Mouse (Mus musculus) macrophage (primary cell): Measurements from ENCODE around the gene Fanca. TPM values are rescaled to one million over a fixed set of nuclear protein-coding genes. Genes with fewer than 3 reads are reported as not detected.
"Not testable (repeated sequence)": the region's sequence is repeated elsewhere in the genome, so short reads cannot be mapped to it uniquely, and the experiment has no call there.

Experiments
- H3K27ac ChIP-seq: fragments of 350-480 bp; formaldehyde crosslinking; 2 replicates; pipeline ENCODE4 v1.9.0; 2021
- H3K36me3 ChIP-seq: fragments of 350-480 bp; formaldehyde crosslinking; 2 replicates; pipeline ENCODE4 v1.9.0; 2021; ENCODE audit errors: inconsistent target
- H3K4me3 ChIP-seq: fragments of 350-480 bp; formaldehyde crosslinking; 2 replicates; pipeline ENCODE4 v1.9.0; 2021; ENCODE audit errors: inconsistent target
- H3K79me2 ChIP-seq: fragments of 350-480 bp; formaldehyde crosslinking; 2 replicates; pipeline ENCODE4 v1.9.0; 2021; ENCODE audit errors: inconsistent target
- WGBS: methylation state at CpG from one replicate; pipeline ENCODE4 v1.1.7; 2026; ENCODE audit warnings: inconsistent platforms; ENCODE audit not compliant: missing documents; 5-methylcytosine and 5-hydroxymethylcytosine counted together
- polyA plus RNA-seq: library from polyadenylated mRNA; stranded (reverse); fragments of 250-400 nt; gene quantifications from 3 replicates; pipeline ENCODE4 v1.2.4, GENCODE M21; 2018; ENCODE audit warnings: inconsistent platforms

Gene Fanca
- polyA plus RNA-seq, 1 experiment from 2014 or later = 4.2 TPM

DNA sequence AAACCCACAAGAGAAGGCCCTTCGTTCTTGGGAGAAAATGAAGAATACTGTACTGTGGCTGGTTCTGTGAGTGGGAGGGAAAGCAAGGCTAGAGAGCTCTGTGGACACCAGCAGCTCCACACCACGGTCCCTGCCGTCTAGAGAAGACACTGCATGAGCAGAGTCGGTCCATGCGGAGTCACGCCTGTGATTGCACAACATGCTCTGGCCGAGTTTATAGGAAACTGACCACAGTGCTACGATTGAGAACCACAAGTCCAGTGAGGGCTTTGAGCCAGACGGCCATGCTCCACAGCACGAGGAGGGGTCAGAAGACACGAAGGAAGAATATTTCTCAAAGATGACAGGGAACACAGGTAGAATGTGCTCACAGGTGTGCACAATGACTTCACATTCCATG, 20.1 kb downstream of the Fanca start:
- 52% methylated on average over 11 of the region's 11 CpGs for WGBS
- H3K36me3 ChIP-seq = no peaks in the 10 kb centered on the region
- H3K79me2 ChIP-seq = no peaks in the 10 kb centered on the region
- no peak overlapping the region for H3K27ac ChIP-seq
- H3K4me3 ChIP-seq = no peak overlapping the region

DNA sequence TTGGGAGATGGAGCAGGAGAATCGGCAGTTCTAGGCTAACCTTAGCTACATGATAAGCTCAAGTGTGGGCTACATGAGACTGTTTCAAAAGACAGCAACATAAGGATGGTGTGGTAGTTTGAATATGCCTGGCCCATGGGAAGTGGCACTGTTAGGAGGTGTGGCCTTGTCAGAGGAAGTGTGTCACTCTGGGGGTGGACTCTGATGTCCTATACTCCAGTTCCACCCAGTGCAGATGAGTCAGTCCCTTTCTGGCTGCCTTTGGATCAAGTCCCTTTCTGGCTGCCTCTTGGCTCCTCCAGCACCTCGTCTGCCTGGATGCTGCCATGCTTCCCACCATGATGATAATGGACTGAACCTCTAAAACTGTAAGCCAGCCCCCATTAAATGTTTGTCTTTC, 25.6 kb downstream of the Fanca start:
- no peak overlapping the region for H3K27ac ChIP-seq
- H3K36me3 ChIP-seq = no peaks in the 10 kb centered on the region
- WGBS = 88% methylated on average over 2 of the region's 2 CpGs
- H3K4me3 ChIP-seq = no peak overlapping the region
- H3K79me2 ChIP-seq = no peaks in the 10 kb centered on the region

DNA sequence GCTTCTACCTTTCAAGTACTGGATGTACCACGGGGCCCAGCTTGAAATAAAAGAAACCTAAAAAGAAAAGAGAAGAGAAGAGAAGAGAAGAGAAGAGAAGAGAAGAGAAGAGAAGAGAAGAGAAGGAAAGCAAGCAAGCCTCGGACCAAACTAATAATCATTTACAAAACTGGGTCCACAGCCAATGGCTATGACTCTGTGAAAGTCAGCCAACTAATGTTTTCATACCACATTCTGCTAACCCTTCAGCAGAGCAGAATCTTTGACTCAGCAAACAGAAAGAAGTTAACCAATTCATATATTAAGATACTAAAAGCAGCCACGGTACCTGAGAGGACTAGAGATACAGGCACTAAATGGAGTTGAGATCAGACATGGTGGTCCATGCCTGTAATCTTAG, 26.1 kb downstream of the Fanca start:
- no peak overlapping the region for H3K4me3 ChIP-seq
- H3K79me2 ChIP-seq = no peaks in the 10 kb centered on the region
- no peaks in the 10 kb centered on the region for H3K36me3 ChIP-seq
- no peak overlapping the region for H3K27ac ChIP-seq
- WGBS = 93% methylated on average over 3 of the region's 3 CpGs

DNA sequence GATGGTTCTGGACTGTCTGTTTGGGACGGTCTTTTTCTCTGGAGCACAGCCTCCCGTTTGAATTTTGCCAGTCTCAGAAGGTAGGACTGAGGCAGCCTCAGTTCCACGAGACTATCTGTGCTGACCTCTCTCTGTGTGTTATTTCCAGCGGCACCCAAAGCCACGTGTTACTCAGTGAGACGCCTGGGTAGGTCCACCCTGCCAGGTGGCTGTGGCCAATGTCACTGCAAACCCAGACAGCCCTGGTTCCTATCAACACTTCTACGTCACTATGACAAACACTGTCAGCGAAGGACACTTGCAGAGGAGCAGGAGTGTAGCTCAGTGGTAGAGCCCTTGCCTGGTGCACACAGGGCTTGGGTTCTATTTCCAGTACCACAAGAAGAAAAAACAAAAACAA, 26.7 kb downstream of the Fanca start:
- H3K4me3 ChIP-seq = no peak overlapping the region
- H3K27ac ChIP-seq = no peak overlapping the region
- WGBS = 93% methylated on average over 8 of the region's 8 CpGs
- H3K36me3 ChIP-seq = no peaks in the 10 kb centered on the region
- no peaks in the 10 kb centered on the region for H3K79me2 ChIP-seq

DNA sequence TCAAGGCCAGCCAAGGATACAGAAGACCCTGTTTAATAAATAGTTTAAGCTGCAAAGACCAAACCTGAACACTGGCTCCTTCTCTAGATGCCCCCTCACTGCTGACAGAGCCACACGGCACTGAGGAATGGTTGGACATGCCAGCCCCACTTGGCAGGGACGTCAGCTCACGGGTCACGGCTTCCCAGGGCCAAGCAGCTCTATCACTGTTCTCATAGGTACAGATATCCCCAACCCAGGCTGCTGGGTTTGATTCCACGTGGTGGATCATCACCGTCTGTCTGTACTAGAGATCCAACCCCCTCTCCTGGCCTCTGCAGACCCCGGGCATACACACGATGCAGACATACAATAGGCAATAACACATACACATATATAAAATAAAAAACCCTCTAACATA, 27.7 kb downstream of the Fanca start:
- Histone ChIP-seq H3K27ac (no peak overlapping the region), H3K36me3 (no peaks in the 10 kb centered on the region), H3K4me3 (no peak overlapping the region), H3K79me2 (no peaks in the 10 kb centered on the region)
- WGBS = over 99% methylated on average over 8 of the region's 8 CpGs

DNA sequence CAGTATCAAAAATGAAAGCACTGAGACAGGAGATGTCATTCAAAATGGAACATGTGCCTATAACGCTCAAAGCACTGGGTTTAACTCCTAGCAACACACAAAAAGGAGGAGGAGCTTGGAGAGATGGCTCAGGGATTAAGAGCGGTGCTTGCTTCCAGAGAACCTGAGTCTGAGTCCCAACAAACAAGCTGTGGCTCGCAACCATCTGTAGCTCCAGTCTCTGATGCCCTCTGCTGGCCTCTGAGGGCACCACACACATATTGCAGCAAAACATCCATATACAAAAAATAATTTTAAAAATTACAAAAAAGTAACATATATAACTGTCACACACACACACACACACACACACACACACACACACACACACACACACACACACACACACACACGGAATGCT, 28.2 kb downstream of the Fanca start:
- H3K4me3 ChIP-seq = no peak overlapping the region
- WGBS = 92% methylated on average over 3 of the region's 4 CpGs
- H3K27ac ChIP-seq = no peak overlapping the region
- H3K36me3 ChIP-seq = no peaks in the 10 kb centered on the region
- H3K79me2 ChIP-seq = no peaks in the 10 kb centered on the region

DNA sequence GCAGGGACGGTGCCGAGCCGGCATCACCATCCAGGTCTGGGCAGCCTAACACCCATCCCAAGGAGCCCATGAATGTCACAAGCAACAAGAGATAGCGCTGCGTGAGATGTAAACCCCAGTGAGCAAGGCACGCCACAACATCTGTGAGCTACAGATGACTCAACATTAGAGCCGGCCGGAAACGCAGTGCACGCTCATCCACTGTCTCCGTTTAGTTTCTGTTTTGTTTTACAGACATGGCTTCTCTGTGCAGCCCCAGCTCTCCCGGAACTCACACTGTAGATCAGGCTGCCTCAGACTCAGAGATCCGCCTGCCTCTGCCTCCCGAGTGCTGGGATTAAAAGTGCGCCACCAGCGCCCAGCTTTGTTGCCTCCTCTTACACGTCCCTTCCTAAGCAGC, 31.0 kb downstream of the Fanca start:
- Histone ChIP-seq H3K27ac (no peak overlapping the region), H3K4me3 (no peak overlapping the region), H3K79me2 (no peaks in the 10 kb centered on the region), H3K36me3 (no peaks in the 10 kb centered on the region)
- WGBS = 89% methylated on average over 17 of the region's 17 CpGs

DNA sequence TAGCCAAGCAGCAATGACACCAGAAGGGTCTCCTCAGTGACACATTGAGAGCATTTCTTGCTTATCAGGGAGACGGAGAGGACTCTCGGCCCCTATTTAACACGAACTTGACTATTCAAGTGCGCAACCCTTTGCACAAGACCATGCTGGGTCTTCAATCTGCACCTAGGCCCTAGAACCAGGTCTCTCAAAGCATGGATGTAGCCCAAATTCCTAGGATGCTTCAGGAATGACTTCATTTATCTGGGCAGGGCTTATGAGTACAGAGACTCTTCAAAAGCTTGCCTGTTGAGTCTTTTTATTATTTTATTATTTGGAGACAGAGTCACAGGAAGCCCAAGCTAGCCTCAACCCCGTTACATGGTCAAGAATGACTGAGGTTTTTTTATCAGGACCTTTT, 33.9 kb downstream of the Fanca start:
- H3K27ac ChIP-seq = no peak overlapping the region

DNA sequence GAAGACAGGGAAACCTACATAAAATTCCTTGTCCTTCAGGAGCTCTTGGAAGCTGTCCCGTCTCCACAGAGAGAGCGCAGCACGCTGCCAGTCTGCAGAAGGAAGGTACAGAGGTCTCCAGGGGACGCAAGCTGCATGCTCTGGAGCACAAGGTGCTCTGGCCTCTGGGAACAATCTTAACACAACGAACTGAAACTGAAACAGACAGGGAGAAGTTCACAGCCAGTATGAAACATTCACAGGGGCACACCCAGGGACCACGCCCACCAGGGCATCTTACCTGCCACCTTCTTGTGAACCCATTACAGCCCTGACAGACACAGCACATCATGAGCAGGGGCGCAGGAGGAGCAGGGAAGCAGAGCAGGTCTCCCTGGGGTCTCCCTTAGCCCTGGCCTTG, 34.4 kb downstream of the Fanca start:
- Histone ChIP-seq H3K36me3 (no peaks in the 10 kb centered on the region), H3K79me2 (no peaks in the 10 kb centered on the region), H3K27ac (no peak overlapping the region), H3K4me3 (no peak overlapping the region)
- 80% methylated on average over 7 of the region's 7 CpGs for WGBS

More for the DNA sequence above, 33.9 kb downstream of the Fanca start:
- Histone ChIP-seq H3K4me3 (no peak overlapping the region), H3K79me2 (no peaks in the 10 kb centered on the region), H3K36me3 (no peaks in the 10 kb centered on the region)
- WGBS = 96% methylated on average over 5 of the region's 5 CpGs

DNA sequence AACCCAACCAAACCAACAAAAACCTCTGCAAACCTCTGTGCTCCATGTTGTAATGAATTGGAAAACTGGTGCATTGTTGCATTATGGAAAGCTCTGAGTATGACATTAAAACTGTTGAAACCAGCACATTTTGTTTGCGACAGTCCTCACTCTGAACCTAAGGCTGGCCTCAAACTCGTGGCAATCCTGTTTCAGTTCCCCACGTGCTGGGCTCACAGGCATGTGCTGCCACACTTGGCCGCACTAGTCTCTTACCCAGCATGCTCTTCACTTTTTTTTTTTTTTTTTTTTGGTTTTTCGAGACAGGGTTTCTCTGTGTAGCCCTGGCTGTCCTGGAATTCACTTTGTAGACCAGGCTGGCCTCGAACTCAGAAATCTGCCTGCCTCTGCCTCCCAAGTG, 35.4 kb downstream of the Fanca start:
- H3K36me3 ChIP-seq = not testable (repeated sequence)
- 44% methylated on average over 4 of the region's 6 CpGs for WGBS

DNA sequence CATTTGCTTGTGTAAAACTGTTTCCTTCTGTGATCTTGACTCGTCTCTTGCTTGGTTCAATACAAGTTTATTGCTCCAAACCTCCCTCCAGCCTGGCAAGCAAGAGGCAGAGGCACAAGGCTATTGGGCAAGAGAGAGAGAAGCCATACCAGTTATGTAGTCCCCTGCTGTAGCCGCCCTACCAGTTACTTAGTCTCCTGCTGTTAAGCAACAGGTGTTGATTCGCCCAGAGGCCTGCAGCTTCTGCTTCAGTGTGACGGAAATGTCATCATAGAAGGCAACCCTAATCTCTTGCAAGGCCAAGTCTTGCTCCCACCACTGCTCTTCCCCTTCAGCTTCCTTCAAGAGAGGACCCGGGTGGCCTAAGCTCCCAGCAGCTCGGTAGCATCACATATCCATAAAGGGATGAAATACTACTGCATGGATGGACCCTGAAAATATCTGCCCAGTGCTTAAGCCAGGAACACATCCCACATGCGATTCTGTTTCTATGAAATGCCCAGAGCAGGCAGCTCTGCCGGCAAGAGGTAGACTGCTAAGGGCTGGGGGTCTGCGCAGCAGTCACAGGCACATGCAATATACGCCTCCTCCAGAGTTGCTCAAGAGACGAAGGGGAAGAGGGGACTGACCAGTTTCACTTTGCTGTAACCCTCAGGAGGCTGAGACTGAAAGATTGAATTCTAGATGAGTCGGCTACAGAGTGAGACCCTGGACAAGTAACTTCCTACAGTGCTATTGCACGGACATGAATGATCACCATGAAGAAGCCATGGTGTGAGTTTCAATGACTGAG, 37.9 kb downstream of the Fanca start:
- no peak overlapping the region for H3K27ac ChIP-seq
- 42% methylated on average over 13 of the region's 13 CpGs for WGBS
- no peaks in the 10 kb centered on the region for H3K36me3 ChIP-seq
- H3K79me2 ChIP-seq = no peaks in the 10 kb centered on the region
- no peak overlapping the region for H3K4me3 ChIP-seq

More for the DNA sequence above, 35.4 kb downstream of the Fanca start:
- H3K27ac ChIP-seq, H3K4me3 ChIP-seq, H3K79me2 ChIP-seq: not testable (repeated sequence)

DNA sequence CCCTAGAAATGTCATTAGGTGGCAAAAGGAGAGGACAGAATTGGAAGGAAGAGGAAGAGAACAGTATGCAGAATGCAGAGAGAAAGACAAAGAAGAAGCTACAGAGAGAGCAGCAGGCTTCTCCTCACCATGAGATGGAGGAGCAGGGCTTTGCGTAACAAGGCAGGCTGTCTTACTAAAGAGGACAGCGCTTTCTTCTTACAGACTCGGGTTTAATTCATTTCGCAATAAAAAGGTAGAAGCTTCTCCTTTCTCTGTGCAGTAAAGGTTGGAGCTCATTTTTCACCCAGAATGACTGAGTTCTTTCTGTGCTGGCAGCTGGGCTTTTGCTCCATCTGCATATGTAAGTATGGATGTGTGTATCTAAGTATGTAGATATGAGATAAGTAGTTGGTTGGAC, 38.5 kb downstream of the Fanca start:
- H3K27ac ChIP-seq = no peak overlapping the region
- no peaks in the 10 kb centered on the region for H3K79me2 ChIP-seq
- WGBS = 32% methylated on average over 4 of the region's 4 CpGs
- H3K4me3 ChIP-seq = no peak overlapping the region
- no peaks in the 10 kb centered on the region for H3K36me3 ChIP-seq

DNA sequence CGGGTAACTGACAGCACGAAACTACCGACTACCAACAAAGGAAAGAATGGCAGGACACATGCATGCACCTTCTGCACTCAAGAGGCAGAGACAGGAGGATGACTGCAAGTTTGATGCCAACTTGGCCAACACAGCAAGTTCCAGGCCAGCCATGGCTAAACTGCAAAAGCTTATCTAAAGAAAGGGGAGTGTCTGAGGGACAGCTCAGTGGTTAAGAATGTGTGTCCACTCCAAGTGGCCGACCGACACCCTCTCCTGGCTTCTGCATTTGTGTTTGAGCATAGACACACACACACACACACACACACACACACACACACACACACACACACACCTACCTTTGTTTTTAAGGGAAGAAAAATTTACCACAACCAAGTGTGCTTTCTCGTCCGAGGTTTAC, 39.9 kb downstream of the Fanca start:
- Histone ChIP-seq H3K27ac (no peak overlapping the region), H3K79me2 (no peaks in the 10 kb centered on the region), H3K4me3 (no peak overlapping the region), H3K36me3 (no peaks in the 10 kb centered on the region)
- 88% methylated on average over 6 of the region's 7 CpGs for WGBS

DNA sequence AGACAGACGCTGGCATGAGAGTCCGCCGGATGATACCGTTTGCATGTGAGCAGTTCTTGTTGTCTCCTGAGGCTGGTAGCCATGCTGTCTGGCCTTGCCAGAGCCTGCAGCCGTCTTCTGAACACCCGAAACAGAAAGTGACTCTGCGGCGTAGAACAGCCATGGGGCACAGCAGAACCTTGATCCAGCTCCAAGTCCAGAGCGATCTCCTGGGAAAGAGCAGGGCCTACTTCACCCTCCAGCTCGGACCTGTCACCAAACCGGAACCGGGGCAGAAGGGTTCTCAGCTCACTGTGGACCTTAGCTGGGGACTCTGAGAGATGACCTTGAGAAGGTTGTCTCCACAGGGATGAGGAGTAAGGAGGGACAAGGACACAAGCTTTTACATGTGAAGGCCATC, 43.3 kb downstream of the Fanca start:
- Histone ChIP-seq H3K79me2 (no peaks in the 10 kb centered on the region), H3K36me3 (no peaks in the 10 kb centered on the region), H3K27ac (no peak overlapping the region), H3K4me3 (no peak overlapping the region)
- WGBS = 97% methylated on average over 12 of the region's 12 CpGs

DNA sequence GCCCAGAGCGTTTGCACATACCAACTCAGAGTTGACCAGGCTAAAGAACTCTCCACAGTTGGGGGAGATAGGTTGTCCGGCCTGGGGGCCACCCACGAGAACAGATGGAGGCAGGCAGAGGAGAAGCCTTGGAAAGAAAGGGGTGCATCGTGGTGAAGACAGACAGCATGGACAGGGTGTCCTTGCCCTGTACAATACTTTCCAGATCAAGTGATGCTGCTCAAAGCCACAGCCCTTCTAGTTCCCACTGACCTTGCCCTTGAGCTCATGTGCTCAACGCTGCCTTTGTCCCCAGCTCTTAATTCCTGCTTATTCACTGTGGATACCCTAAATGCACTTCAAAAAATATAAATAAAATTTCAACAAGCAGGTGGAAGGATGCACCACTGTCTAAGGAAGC, 43.9 kb downstream of the Fanca start:
- Histone ChIP-seq H3K27ac (no peak overlapping the region), H3K79me2 (no peaks in the 10 kb centered on the region), H3K4me3 (no peak overlapping the region), H3K36me3 (peaks cover 5% of the 10 kb centered on the region; the same call in 1 of the 2 replicates)
- WGBS = 94% methylated on average over 5 of the region's 5 CpGs

DNA sequence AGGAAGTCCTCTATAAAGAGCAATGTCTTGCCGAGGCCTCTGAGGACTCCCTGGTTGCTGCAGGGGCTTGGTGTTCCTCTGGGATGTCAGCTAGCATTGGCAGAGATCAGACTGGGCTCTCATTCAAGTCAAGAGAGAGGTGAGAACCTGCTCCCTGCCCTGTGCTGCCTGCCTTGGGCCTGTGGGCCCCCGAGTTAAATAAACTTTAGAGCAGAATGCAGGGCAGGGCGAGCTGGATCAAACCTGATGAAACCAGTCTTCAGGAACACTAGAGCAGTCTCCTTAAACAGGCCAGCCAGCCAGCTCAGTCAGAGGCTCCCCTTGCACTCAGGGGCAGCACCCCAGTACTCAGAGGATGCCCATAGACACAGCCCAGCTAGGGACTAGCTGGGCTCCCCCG, 46.5 kb downstream of the Fanca start:
- Histone ChIP-seq H3K27ac (no peak overlapping the region), H3K79me2 (no peaks in the 10 kb centered on the region), H3K4me3 (no peak overlapping the region), H3K36me3 (peaks cover 30% of the 10 kb centered on the region; the same call in 1 of the 2 replicates)
- WGBS = 96% methylated on average over 4 of the region's 4 CpGs
